Mouse (Mus musculus): ENCODE data around the gene 5430419D17Rik.

The 5430419D17Rik gene

GRCm38 (mm10) chr7:131314493-131314892 is 140.3 kb downstream of the 5430419D17Rik start:
- no peak for DNase-seq (ENCODE audit: low spot score in 2 of 2)

- DNase-seq (ENCODE audit: low spot score in 2 of 2) = no peak
Measured at GRCm38 (mm10) chr7:131317587-131317986, 143.4 kb downstream of the 5430419D17Rik start.

GRCm38 (mm10) chr7:131318340-131318739 is 144.1 kb downstream of the 5430419D17Rik start:
- no peak for DNase-seq (ENCODE audit: low spot score in 2 of 2)

- no peak for DNase-seq (ENCODE audit: low spot score in 2 of 2)
Measured at GRCm38 (mm10) chr7:131322192-131322591, 148.0 kb downstream of the 5430419D17Rik start, which contains the start of gene Cuzd1. TSS of gene Cuzd1 (minus strand) at chr7:131322292.

- DNase-seq (ENCODE audit: low spot score in 2 of 2) = no peak
Measured at GRCm38 (mm10) chr7:131327054-131327453, 152.9 kb downstream of the 5430419D17Rik start.

- DNase-seq (ENCODE audit: low spot score in 2 of 2) = no peak
Measured at GRCm38 (mm10) chr7:131329416-131329815, 155.2 kb downstream of the 5430419D17Rik start, which contains the start of gene Fam24b. TSS of gene Fam24b (minus strand) at chr7:131329516.

GRCm38 (mm10) chr7:131331688-131332087 is 157.5 kb downstream of the 5430419D17Rik start:
- DNase-seq (ENCODE audit: low spot score in 2 of 2) = no peak

GRCm38 (mm10) chr7:131333564-131333963 is 159.4 kb downstream of the 5430419D17Rik start, which contains the start of gene Fam24a:
TSS of gene Fam24a (plus strand) at chr7:131333864.
- DNase-seq (ENCODE audit: low spot score in 2 of 2) = no peak

GRCm38 (mm10) chr7:131337502-131338068 is 163.4 kb downstream of the 5430419D17Rik start:
- DNase-seq (ENCODE audit: low spot score in 2 of 2) = no peak

- no peak for DNase-seq (ENCODE audit: low spot score in 2 of 2)
Measured at GRCm38 (mm10) chr7:131345856-131346541, 171.8 kb downstream of the 5430419D17Rik start.
